Mouse (Mus musculus): ENCODE results near the gene Foxk1. TPM values are rescaled to one million over a fixed set of nuclear protein-coding genes. Genes with fewer than 3 reads are reported as not detected.

Gene Foxk1
- total and polyA plus RNA-seq, 2 experiments from 2014 or later: 7.1 to 30.0 TPM

GRCm38 (mm10) chr5:142374343-142374742 lies 27.0 kb upstream of the Foxk1 start:
- ATAC-seq (ENCODE audit: low FRiP score) (no peak), DNase-seq (ENCODE audit: low spot score) (no peak)
- Histone ChIP-seq H3K4me2 (ENCODE audit: low read depth, low read length, poor library complexity, severe bottlenecking) (no peak overlapping the region), H3K9ac (replicated peaks; ENCODE audit: low read length, poor library complexity, severe bottlenecking) (no peak overlapping the region), H3K27ac (ENCODE audit: low read depth, low read length) (no peak overlapping the region), H3K36me3 (ENCODE audit: insufficient read depth, low read length) (no peaks in the 10 kb centered on the region), H3K27me3 (ENCODE audit: insufficient read depth, low read length) (no peaks in the 10 kb centered on the region), H3K4me3 (ENCODE audit: low read depth, low read length) (no peak overlapping the region), H3K4me1 (ENCODE audit: insufficient read depth, low read length) (no peaks in the 10 kb centered on the region), H3K9me3 (ENCODE audit: low read length) (no peaks in the 10 kb centered on the region)
- 93% methylated on average over 9 of the region's 9 CpGs for WGBS
- TF ChIP-seq CTCF (IDR thresholded peaks at IDR 0.05): no peak

GRCm38 (mm10) chr5:142375641-142376040 lies 25.7 kb upstream of the Foxk1 start:
- Histone ChIP-seq H3K9me3 (ENCODE audit: low read length) (no peaks in the 10 kb centered on the region), H3K36me3 (ENCODE audit: insufficient read depth, low read length) (no peaks in the 10 kb centered on the region), H3K4me2 (ENCODE audit: low read depth, low read length, poor library complexity, severe bottlenecking) (no peak overlapping the region), H3K27me3 (ENCODE audit: insufficient read depth, low read length) (no peaks in the 10 kb centered on the region), H3K27ac (ENCODE audit: low read depth, low read length) (no peak overlapping the region), H3K4me1 (ENCODE audit: insufficient read depth, low read length) (no peaks in the 10 kb centered on the region), H3K9ac (replicated peaks; ENCODE audit: low read length, poor library complexity, severe bottlenecking) (no peak overlapping the region), H3K4me3 (ENCODE audit: low read depth, low read length) (no peak overlapping the region)
- DNase-seq (ENCODE audit: low spot score): no peak
- no peak for ATAC-seq (ENCODE audit: low FRiP score)
- 95% methylated on average over 5 of the region's 5 CpGs for WGBS
- no peak for TF ChIP-seq CTCF (IDR thresholded peaks at IDR 0.05)

- no peak for DNase-seq (ENCODE audit: low spot score)
- no peak overlapping the region for H3K4me3 ChIP-seq (ENCODE audit: low read depth, low read length)
- ATAC-seq (ENCODE audit: low FRiP score): no peak
- 90% methylated on average over 6 of the region's 6 CpGs for whole genome bisulfite sequencing
- H3K9me3 ChIP-seq (ENCODE audit: low read length): no peaks in the 10 kb centered on the region
- TF ChIP-seq CTCF (IDR thresholded peaks at IDR 0.05): no peak
- no peak overlapping the region for H3K9ac ChIP-seq (replicated peaks; ENCODE audit: low read length, poor library complexity, severe bottlenecking)
- no peaks in the 10 kb centered on the region for H3K36me3 ChIP-seq (ENCODE audit: insufficient read depth, low read length)
- no peaks in the 10 kb centered on the region for H3K4me1 ChIP-seq (ENCODE audit: insufficient read depth, low read length)
- H3K27me3 ChIP-seq (ENCODE audit: insufficient read depth, low read length): no peaks in the 10 kb centered on the region
- H3K4me2 ChIP-seq (ENCODE audit: low read depth, low read length, poor library complexity, severe bottlenecking): no peak overlapping the region
- H3K27ac ChIP-seq (ENCODE audit: low read depth, low read length): no peak overlapping the region
These were observed 25.2 kb upstream of the Foxk1 start for GRCm38 (mm10) chr5:142376071-142376470.

GRCm38 (mm10) chr5:142378068-142378467 lies 23.2 kb upstream of the Foxk1 start:
- Histone ChIP-seq H3K4me1 (ENCODE audit: insufficient read depth, low read length) (no peaks in the 10 kb centered on the region), H3K36me3 (ENCODE audit: insufficient read depth, low read length) (no peaks in the 10 kb centered on the region), H3K9me3 (ENCODE audit: low read length) (no peaks in the 10 kb centered on the region), H3K9ac (replicated peaks; ENCODE audit: low read length, poor library complexity, severe bottlenecking) (no peak overlapping the region), H3K4me3 (ENCODE audit: low read depth, low read length) (no peak overlapping the region), H3K27me3 (ENCODE audit: insufficient read depth, low read length) (no peaks in the 10 kb centered on the region), H3K4me2 (ENCODE audit: low read depth, low read length, poor library complexity, severe bottlenecking) (no peak overlapping the region), H3K27ac (ENCODE audit: low read depth, low read length) (no peak overlapping the region)
- 89% methylated on average over 2 of the region's 2 CpGs for WGBS
- no peak for DNase-seq (ENCODE audit: low spot score)
- TF ChIP-seq CTCF (IDR thresholded peaks at IDR 0.05): no peak
- no peak for ATAC-seq (ENCODE audit: low FRiP score)

GRCm38 (mm10) chr5:142380491-142380890 lies 20.8 kb upstream of the Foxk1 start:
- Histone ChIP-seq H3K36me3 (ENCODE audit: insufficient read depth, low read length) (no peaks in the 10 kb centered on the region), H3K4me1 (ENCODE audit: insufficient read depth, low read length) (peaks cover 5% of the 10 kb centered on the region), H3K9ac (replicated peaks; ENCODE audit: low read length, poor library complexity, severe bottlenecking) (no peak overlapping the region), H3K27ac (ENCODE audit: low read depth, low read length) (no peak overlapping the region), H3K4me2 (ENCODE audit: low read depth, low read length, poor library complexity, severe bottlenecking) (no peak overlapping the region), H3K9me3 (ENCODE audit: low read length) (no peaks in the 10 kb centered on the region), H3K4me3 (ENCODE audit: low read depth, low read length) (no peak overlapping the region), H3K27me3 (ENCODE audit: insufficient read depth, low read length) (no peaks in the 10 kb centered on the region)
- WGBS: 55% methylated on average over 6 of the region's 6 CpGs
- ATAC-seq (ENCODE audit: low FRiP score): no peak
- DNase-seq (ENCODE audit: low spot score): no peak
- TF ChIP-seq CTCF (IDR thresholded peaks at IDR 0.05): no peak

- 17% methylated on average over 22 of the region's 23 CpGs for WGBS
These were observed 16.2 kb upstream of the Foxk1 start for GRCm38 (mm10) chr5:142384911-142385660.

More at GRCm38 (mm10) chr5:142384911-142385660, 16.2 kb upstream of the Foxk1 start:
- DNase-seq (ENCODE audit: low spot score) (peak; percentile 35), ATAC-seq (ENCODE audit: low FRiP score) (no peak)
- TF ChIP-seq CTCF (IDR thresholded peaks at IDR 0.05): no peak
- H3K4me3 ChIP-seq (ENCODE audit: low read depth, low read length): no peak overlapping the region
- peaks cover 10% of the 10 kb centered on the region for H3K4me1 ChIP-seq (ENCODE audit: insufficient read depth, low read length)
- H3K9me3 ChIP-seq (ENCODE audit: low read length): no peaks in the 10 kb centered on the region
- no peaks in the 10 kb centered on the region for H3K27me3 ChIP-seq (ENCODE audit: insufficient read depth, low read length)
- H3K9ac ChIP-seq (replicated peaks; ENCODE audit: low read length, poor library complexity, severe bottlenecking): peak overlapping the region; percentile 29; the same call in 1 of the 2 replicates
- H3K36me3 ChIP-seq (ENCODE audit: insufficient read depth, low read length): no peaks in the 10 kb centered on the region
- H3K4me2 ChIP-seq (ENCODE audit: low read depth, low read length, poor library complexity, severe bottlenecking): peak overlapping the region; percentile 39
- H3K27ac ChIP-seq (ENCODE audit: low read depth, low read length): 0 out of 2 replicates have a peak overlapping the region, but pooled peaks have one; percentile 38

Data from midbrain, postnatal 0 days (tissue).